Mouse (Mus musculus) adrenal gland (tissue): ENCODE data around the gene Ptprq.

Source experiments
- intact Hi-C: fragments of 180-260 bp; cut with DNase I; formaldehyde crosslinking; loops from one replicate; pipeline ENCODE4 v1.15.1; 2025
- microRNA-seq, 2 experiments: library from miRNA; unstranded; fragments of <30 nt; microRNA quantifications; one replicate each; pipeline ENCODE4; 2019

Gene Ptprq

DNA sequence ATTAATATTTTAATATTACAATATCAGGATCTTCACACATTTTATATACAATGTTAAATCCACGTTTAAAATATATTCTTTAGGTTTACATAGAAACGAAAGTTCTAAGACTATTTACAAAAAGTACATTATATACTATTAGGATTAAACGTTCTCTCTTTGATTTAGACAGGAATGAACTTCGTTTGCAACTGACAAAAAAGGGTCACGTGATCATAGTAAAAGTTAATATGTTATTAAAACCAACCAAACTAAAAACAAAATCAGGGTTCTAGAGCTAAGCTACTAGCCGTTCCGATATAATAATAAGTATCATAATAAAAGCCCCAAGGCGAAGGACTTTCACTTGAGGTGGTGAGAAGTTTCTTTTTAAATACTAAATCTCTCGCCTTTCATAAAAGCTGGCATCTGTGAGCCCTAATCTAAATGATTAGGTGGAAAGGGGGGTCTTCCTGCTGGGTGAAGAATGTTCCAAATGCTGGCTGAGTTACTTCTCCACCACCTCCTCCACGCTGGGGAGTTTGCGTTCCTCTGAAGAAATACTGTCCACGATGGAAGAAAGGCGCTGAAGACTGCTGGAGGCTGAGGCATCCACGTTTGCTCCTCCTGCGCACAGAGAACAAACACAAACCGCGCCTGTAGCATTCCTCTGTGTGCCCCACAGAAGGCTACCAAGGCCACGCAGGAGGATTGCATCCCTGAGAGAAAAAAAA is 226.8 kb downstream of the Ptprq start:
- intact Hi-C loops, result no loop called here

DNA sequence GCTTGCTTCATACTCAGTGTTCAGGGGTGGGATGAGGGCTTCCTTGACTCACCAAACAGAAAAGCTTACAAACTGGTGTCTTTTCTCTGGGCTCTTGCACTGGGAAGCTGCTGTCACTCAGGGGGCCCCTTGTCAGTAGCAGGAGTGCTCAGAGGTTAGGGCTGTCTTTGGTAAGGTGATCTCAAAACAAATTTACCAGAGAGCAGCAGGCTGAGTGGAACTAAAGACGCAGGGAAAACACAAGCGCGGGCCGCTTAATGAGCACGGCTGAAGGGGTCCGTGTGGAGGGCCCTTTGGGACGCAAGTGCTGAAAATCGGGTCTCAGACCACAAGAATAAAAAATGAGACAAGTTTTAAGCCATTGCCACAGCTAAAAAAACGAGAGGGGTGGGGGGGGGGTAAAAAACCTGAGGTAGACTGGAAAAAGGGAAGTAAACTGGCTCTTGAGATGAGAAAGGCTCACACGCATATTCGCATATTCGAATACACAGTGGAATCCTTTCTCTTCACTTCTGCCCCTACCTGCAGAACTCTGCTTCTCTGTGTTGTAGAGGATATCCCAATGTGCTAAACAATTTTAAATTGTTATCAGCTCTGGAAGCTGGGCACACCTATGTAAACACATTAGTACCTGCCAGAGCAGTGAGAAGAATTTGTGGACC is 231.1 kb downstream of the Ptprq start:
- intact Hi-C loops, result no loop called here

GRCm38 (mm10) chr10:107486770-107487169 is 233.1 kb downstream of the Ptprq start:
- intact Hi-C loops, result no loop called here

DNA sequence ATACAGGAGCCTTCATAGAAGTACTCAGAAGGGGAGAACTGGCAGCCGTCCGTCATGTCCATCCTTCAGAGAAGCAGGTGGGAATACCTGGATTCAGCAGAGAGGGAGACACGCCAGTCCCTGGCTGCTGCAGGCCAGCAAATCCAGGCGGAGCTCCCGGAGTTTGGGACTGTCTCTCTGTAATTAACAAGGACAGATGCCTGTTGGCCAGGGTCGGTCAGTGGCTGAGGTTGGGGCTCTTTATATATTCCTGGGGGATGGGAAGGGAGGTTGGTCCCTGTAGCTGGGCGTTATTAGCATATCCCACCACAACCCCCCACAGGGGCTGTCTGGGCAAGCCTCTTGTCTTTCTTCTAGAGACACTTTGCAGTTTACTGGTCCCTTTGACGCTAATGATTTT is 234.0 kb downstream of the Ptprq start, which contains the start of gene Myf5:
TSS of gene Myf5 (minus strand) at position 265 of the 400 bp plus-strand sequence.
- intact Hi-C loops, result no loop called here

- intact Hi-C loops, result no loop called here
These were observed 235.8 kb downstream of the Ptprq start for GRCm38 (mm10) chr10:107484050-107484449.

DNA sequence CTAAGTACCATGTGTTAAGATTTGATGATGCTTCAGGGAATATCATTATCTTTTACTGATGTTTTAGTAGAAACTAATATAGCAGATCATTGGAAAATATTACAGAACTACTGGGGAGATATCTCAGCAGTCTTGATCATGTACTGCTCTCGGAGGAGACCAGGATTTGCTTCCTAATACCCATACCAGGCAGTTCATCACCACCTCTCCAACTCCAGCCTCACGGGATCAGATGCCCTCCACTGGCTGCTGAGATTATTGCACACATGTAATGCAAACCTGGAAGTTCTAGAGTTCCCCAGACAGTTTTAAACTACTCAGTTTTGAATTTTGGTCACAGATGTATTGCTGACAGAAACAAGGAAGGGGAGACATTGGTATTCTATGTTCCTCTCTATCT is 246.4 kb downstream of the Ptprq start:
- intact Hi-C loops, result no loop called here

GRCm38 (mm10) chr10:107471712-107472111 is 248.1 kb downstream of the Ptprq start:
- intact Hi-C loops, result no loop called here

- intact Hi-C loops, result no loop called here
These were observed 252.0 kb downstream of the Ptprq start for GRCm38 (mm10) chr10:107467819-107468218.

Small RNAs within 50 kb of the gene (microRNA-seq; reads per million reads assigned to microRNA genes)
- 0 reads per million in 2 experiments for gene Gm44403
